Comparison of ENCODE assay signal across 9 mouse cellular contexts in the genomic region with DNA sequence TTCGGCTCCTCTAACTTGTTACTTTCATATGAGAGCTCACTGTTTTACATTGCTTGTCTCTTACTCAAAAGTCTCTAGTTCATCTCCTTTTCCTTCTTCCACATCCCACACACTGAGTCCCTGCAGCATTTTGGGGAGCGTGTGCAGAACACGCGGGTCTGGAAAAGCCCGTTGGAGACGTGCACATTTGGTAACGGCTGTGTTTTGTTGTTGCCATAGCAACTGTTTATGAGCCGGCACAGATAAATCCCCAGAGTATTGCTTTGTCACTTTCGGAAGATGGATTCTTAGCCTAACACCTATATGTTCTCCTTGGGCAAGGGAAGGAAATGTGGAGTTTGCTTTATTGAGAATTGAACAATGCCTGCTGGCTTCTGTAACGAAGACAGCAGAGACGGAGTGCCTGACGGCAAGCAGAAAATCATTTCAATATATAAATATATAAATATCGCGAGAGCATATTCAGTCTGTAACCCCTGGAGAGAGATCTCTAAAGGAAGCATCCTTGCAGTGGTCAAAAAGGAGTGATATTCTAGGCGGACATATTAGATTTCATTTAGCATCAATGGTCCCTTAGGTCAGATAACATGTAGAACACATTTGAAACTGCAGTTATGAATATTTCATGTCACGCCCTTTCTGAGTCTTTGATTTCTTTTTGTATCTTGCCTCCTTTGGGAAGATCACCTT. TPM values are rescaled to one million over a fixed set of nuclear protein-coding genes. Genes with fewer than 3 reads are reported as not detected.
DNase-seq lines count a peak whose midpoint lies in the region; ATAC-seq and TF ChIP-seq lines count a peak whose summit lies in the region.
"Had no signal": no experiment of that assay in that cellular context is flagged by ENCODE, and none has a peak within 500 bp of the region (broad histone marks: within the 10 kb centered on the region; RNA-seq: fewer than 3 reads in every experiment).

No protein-coding gene starts in this region.

- peak; percentile 88 for ATAC-seq in forebrain, postnatal 0 days
- ATAC-seq in neural tube, embryonic 14.5 days (ENCODE audit: low read depth), result peak; percentile 87
- no peak for ATAC-seq in lung, postnatal 0 days

- no peak for TF ChIP-seq CTCF in forebrain, postnatal 0 days (IDR thresholded peaks at IDR 0.05; ENCODE audit: low read depth)
- TF ChIP-seq CTCF in lung, postnatal 0 days (IDR thresholded peaks at IDR 0.05), result no peak
- TF ChIP-seq CTCF in kidney, adult 2 months (conservative IDR thresholded peaks at IDR 0.05; ENCODE audit: insufficient read depth, insufficient read length, low read depth, low read length), result no peak

- H3K27ac ChIP-seq in forebrain, postnatal 0 days (ENCODE audit: low read depth, low read length), result peak overlapping the region; percentile 15; the same call in 1 of the 2 replicates
- peak overlapping the region; percentile 78 for H3K27ac ChIP-seq in neural tube, embryonic 14.5 days (ENCODE audit: low read depth, low read length)
- no peak overlapping the region for H3K27ac ChIP-seq in lung, postnatal 0 days (ENCODE audit: low read length)
- no peak overlapping the region for H3K27ac ChIP-seq in kidney, adult 2 months (ENCODE audit: insufficient read depth, low read depth, low read length)
- H3K27ac ChIP-seq: lung, embryonic 15.5 days had no signal

- H3K4me1 ChIP-seq in forebrain, postnatal 0 days (ENCODE audit: insufficient read depth), result no peaks in the 10 kb centered on the region; the same call in 1 of the 2 replicates
- H3K4me1 ChIP-seq in neural tube, embryonic 14.5 days (ENCODE audit: control insufficient read depth, insufficient read depth, low read length), result peaks cover 19% of the 10 kb centered on the region
- H3K4me1 ChIP-seq in lung, postnatal 0 days (ENCODE audit: insufficient read depth, low read depth, low read length), result no peaks in the 10 kb centered on the region
- no peaks in the 10 kb centered on the region for H3K4me1 ChIP-seq in kidney, adult 2 months (ENCODE audit: control insufficient read depth, insufficient read depth, low read length)
- H3K4me1 ChIP-seq: lung, embryonic 15.5 days had no signal

- TF ChIP-seq EP300 in lung, postnatal 0 days (IDR thresholded peaks at IDR 0.05), result no peak

- TF ChIP-seq POLR2A in kidney, adult 2 months (IDR thresholded peaks at IDR 0.05; ENCODE audit: low read depth, low read length), result no peak

- no peaks in the 10 kb centered on the region for H3K36me3 ChIP-seq in forebrain, postnatal 0 days (ENCODE audit: insufficient read depth)
- no peaks in the 10 kb centered on the region for H3K36me3 ChIP-seq in neural tube, embryonic 14.5 days (ENCODE audit: control insufficient read depth, insufficient read depth, low read length)
- H3K36me3 ChIP-seq in lung, postnatal 0 days (ENCODE audit: insufficient read depth, low read length), result no peaks in the 10 kb centered on the region
- H3K36me3 ChIP-seq in kidney, adult 2 months (ENCODE audit: control insufficient read depth, insufficient read depth, low read length), result no peaks in the 10 kb centered on the region
- H3K36me3 ChIP-seq: lung, embryonic 15.5 days had no signal

- no peaks in the 10 kb centered on the region for H3K9me3 ChIP-seq in forebrain, postnatal 0 days (ENCODE audit: low read length)
- no peaks in the 10 kb centered on the region for H3K9me3 ChIP-seq in neural tube, embryonic 14.5 days (ENCODE audit: control insufficient read depth, low read length)
- no peaks in the 10 kb centered on the region for H3K9me3 ChIP-seq in lung, postnatal 0 days (ENCODE audit: low read length)
- H3K9me3 ChIP-seq: lung, embryonic 15.5 days had no signal

- no peak overlapping the region for H3K4me3 ChIP-seq in forebrain, postnatal 0 days (ENCODE audit: low read depth, low read length)
- no peak overlapping the region; the same call in 1 of the 2 replicates for H3K4me3 ChIP-seq in neural tube, embryonic 14.5 days (ENCODE audit: low read depth, low read length)
- H3K4me3 ChIP-seq in lung, postnatal 0 days (ENCODE audit: low read depth, low read length), result no peak overlapping the region
- no peak overlapping the region for H3K4me3 ChIP-seq in kidney, adult 2 months (ENCODE audit: insufficient read depth, low read depth, low read length)
- H3K4me3 ChIP-seq: lung, embryonic 15.5 days had no signal

- peak overlapping the region; percentile 3 for H3K4me2 ChIP-seq in forebrain, postnatal 0 days (ENCODE audit: low read depth)
- peak overlapping the region; percentile 31; the same call in 1 of the 2 replicates for H3K4me2 ChIP-seq in neural tube, embryonic 14.5 days (ENCODE audit: low read depth, low read length)
- no peak overlapping the region for H3K4me2 ChIP-seq in lung, postnatal 0 days (replicated peaks; ENCODE audit: low read depth, low read length)
- H3K4me2 ChIP-seq: lung, embryonic 15.5 days had no signal

- H3K9ac ChIP-seq in forebrain, postnatal 0 days, result no peak overlapping the region
- no peak overlapping the region for H3K9ac ChIP-seq in neural tube, embryonic 14.5 days (replicated peaks; ENCODE audit: low read depth, low read length)
- H3K9ac ChIP-seq in lung, postnatal 0 days (replicated peaks; ENCODE audit: low read depth), result no peak overlapping the region
- H3K9ac ChIP-seq: lung, embryonic 15.5 days had no signal

- peak; percentile 15 for DNase-seq in embryo, embryonic 10.5 days (ENCODE audit: low spot score)
- no peak for DNase-seq in embryo, embryonic 10 days (ENCODE audit: low spot score)
- peak; percentile 83 for DNase-seq in forebrain, postnatal 0 days
- DNase-seq in layer of hippocampus, adult 9-11 months, result peak; percentile 82
- no peak for DNase-seq in T-cell, adult 2 months (ENCODE audit: low spot score)
- DNase-seq in lung, postnatal 0 days (ENCODE audit: low spot score), result no peak
- DNase-seq in kidney, adult 2 months, result no peak

- 42% methylated on average over 16 of the region's 16 CpGs for WGBS in forebrain, postnatal 0 days
- WGBS in neural tube, embryonic 14.5 days, result 36% methylated on average over 16 of the region's 16 CpGs
- WGBS in lung, postnatal 0 days, result 70% methylated on average over 16 of the region's 16 CpGs
- 63% methylated on average over 16 of the region's 16 CpGs for WGBS in kidney, adult 2 months

- H3K27me3 ChIP-seq in forebrain, postnatal 0 days (ENCODE audit: insufficient read depth, low read length), result no peaks in the 10 kb centered on the region
- H3K27me3 ChIP-seq in neural tube, embryonic 14.5 days (ENCODE audit: control insufficient read depth, insufficient read depth, low read length), result no peaks in the 10 kb centered on the region
- H3K27me3 ChIP-seq in lung, postnatal 0 days (replicated peaks; ENCODE audit: insufficient read depth, low read length), result no peaks in the 10 kb centered on the region
- H3K27me3 ChIP-seq in kidney, adult 2 months (replicated peaks; ENCODE audit: control insufficient read depth, insufficient read depth, low read length), result no peaks in the 10 kb centered on the region
- H3K27me3 ChIP-seq: lung, embryonic 15.5 days had no signal

RNA-seq across cellular contexts. Expression of gene Dclk3, which starts 26.3 kb away (rescaled TPM):
- 20.1 and 20.8 TPM in 2 replicates for total RNA-seq in forebrain, postnatal 0 days (2014; rRNA removed)
- 8.6 and 11.6 TPM in 2 replicates for polyA plus RNA-seq in forebrain, postnatal 0 days (2015; fragmentation: Nextera tagmentation; extraction: Ambion mirVana)
- 10.3 and 13.0 TPM in 2 replicates for polyA plus RNA-seq in neural tube, embryonic 14.5 days (2014; fragmentation: Nextera tagmentation; extraction: Ambion mirVana)
- 0.13 and 0.18 TPM in 2 replicates for polyA plus RNA-seq in lung, postnatal 0 days (2015; fragmentation: Nextera tagmentation; extraction: Ambion mirVana)
- polyA plus RNA-seq in kidney, adult 2 months (2012; rRNA removed), result 21.8 and 22.1 TPM in 2 replicates

Comparison
In these comparisons a context has a peak if more than half of its experiments do, and no peak if none do; other contexts are left out.
1. DNase-seq: peak in embryo, embryonic 10.5 days (single experiment), forebrain, postnatal 0 days (single experiment) and layer of hippocampus, adult 9-11 months (single experiment); none in embryo, embryonic 10 days (single experiment), T-cell, adult 2 months (single experiment), lung, postnatal 0 days (single experiment) and kidney, adult 2 months (single experiment).
2. H3K27ac ChIP-seq: peak in forebrain, postnatal 0 days (single experiment) and neural tube, embryonic 14.5 days (single experiment); none in lung, postnatal 0 days (single experiment) and kidney, adult 2 months (single experiment).